Mouse (Mus musculus): ENCODE measurements around the gene Syne1. TPM values are rescaled to one million over a fixed set of nuclear protein-coding genes. Genes with fewer than 3 reads are reported as not detected.

Gene Syne1
- total RNA-seq, 2 experiments from 2014 or later, result 17.0 to 20.5 TPM

- no peak for DNase-seq
These were observed 574.7 kb downstream of the Syne1 start for GRCm38 (mm10) chr10:4976557-4976956.

DNA sequence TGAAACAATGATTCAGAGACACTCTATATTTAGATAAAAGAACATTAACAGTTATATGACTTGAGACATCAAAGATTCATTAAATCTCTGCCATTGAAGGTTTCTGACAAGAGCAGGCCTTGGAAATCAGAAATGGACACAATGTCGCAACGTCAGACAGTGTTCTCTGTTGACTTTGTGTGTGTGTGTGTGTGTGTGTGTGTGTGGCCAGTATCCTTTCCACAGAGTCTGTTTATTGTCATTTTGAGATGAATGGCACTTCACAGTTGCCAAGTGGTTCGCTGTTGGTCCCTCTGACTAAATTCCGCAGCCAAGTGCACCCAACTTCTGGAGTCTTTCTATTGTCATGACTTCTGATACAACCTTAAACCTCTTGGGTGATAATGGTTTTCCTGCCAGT lies 577.0 kb downstream of the Syne1 start:
- DNase-seq, result peak; percentile 18 to 31

- no peak for DNase-seq
These were observed 579.3 kb downstream of the Syne1 start for GRCm38 (mm10) chr10:4972026-4972425.

GRCm38 (mm10) chr10:4971586-4971985 lies 579.7 kb downstream of the Syne1 start:
- peak; percentile 1 to 13 for DNase-seq

GRCm38 (mm10) chr10:4971156-4971555 lies 580.1 kb downstream of the Syne1 start:
- DNase-seq, result peak; percentile 34

Other genes starting within 250 kb of the Syne1 start
- gene Myct1, start 42.3 kb upstream of the Syne1 start, total RNA-seq (2021), result 1 to 10 TPM; 3.0 to 5.4 TPM
- gene Vip, start 87.7 kb upstream of the Syne1 start, total RNA-seq (2021), result under 1 TPM; 0.16 to 0.46 TPM